Mouse (Mus musculus) limb, embryonic 14.5 days (tissue): ENCODE results near the gene Col12a1. TPM values are rescaled to one million over a fixed set of nuclear protein-coding genes. Genes with fewer than 3 reads are reported as not detected.
"Not testable (repeated sequence)": the region's sequence is repeated elsewhere in the genome, so short reads cannot be mapped to it uniquely, and the experiment has no call there.

Experiments used
- ATAC-seq: fragments of 200-750 bp; cut with Nextera tagmentation; 2 replicates; pipeline ENCODE4 v1.8.0; 2017; ENCODE audit warnings: low read depth, moderate number of reproducible peaks, moderate TSS enrichment; ENCODE audit not compliant: low FRiP score
- DNase-seq: peaks from one replicate; pipeline ENCODE4 v3.0.0-alpha.2; 2015; ENCODE audit warnings: low spot score
- H3K27ac ChIP-seq: fragments of 300-500 bp; sonication (generic); replicated peaks from 2 replicates; pipeline ENCODE4 v1.5.1; 2014; ENCODE audit warnings: low read depth, mild to moderate bottlenecking, low read length, moderate library complexity, mixed read lengths
- H3K27me3 ChIP-seq: fragments of 300-500 bp; sonication (generic); 2 replicates; pipeline ENCODE4 v1.6.1; 2014; ENCODE audit warnings: low read length, mixed read lengths; ENCODE audit not compliant: control insufficient read depth, insufficient read depth
- H3K36me3 ChIP-seq: fragments of 300-500 bp; sonication (generic); 2 replicates; pipeline ENCODE4 v1.6.1; 2014; ENCODE audit warnings: mild to moderate bottlenecking, low read length, moderate library complexity, mixed read lengths; ENCODE audit not compliant: control insufficient read depth, insufficient read depth
- H3K4me1 ChIP-seq: fragments of 300-500 bp; sonication (generic); 2 replicates; pipeline ENCODE4 v1.6.1; 2014; ENCODE audit warnings: antibody characterized with exemption, low read length, mixed read lengths; ENCODE audit not compliant: control insufficient read depth, insufficient read depth
- H3K4me2 ChIP-seq: fragments of 300-500 bp; sonication (generic); replicated peaks from 2 replicates; pipeline ENCODE4 v1.6.1; 2014; ENCODE audit warnings: low read depth, mild to moderate bottlenecking, low read length, moderate library complexity; ENCODE audit not compliant: severe bottlenecking
- H3K4me3 ChIP-seq: fragments of 300-500 bp; sonication (generic); replicated peaks from 2 replicates; pipeline ENCODE4 v1.5.1; 2014; ENCODE audit warnings: low read length
- H3K9ac ChIP-seq: fragments of 300-500 bp; sonication (generic); 2 replicates; pipeline ENCODE4 v1.6.1; 2014; ENCODE audit warnings: mild to moderate bottlenecking, low read depth, low read length, moderate library complexity; ENCODE audit not compliant: severe bottlenecking
- H3K9me3 ChIP-seq: fragments of 300-500 bp; sonication (generic); 2 replicates; pipeline ENCODE4 v1.6.1; 2016; ENCODE audit warnings: low read length; ENCODE audit not compliant: control insufficient read depth
- POLR2A ChIP-seq: fragments of 200-500 bp; IDR thresholded peaks from 2 replicates; pipeline ENCODE4 v1.8.0; 2012; ENCODE audit warnings: inconsistent platforms, mild to moderate bottlenecking, moderate library complexity, borderline replicate concordance; ENCODE audit not compliant: insufficient read depth, insufficient read length; ENCODE audit errors: extremely low read depth
- WGBS: fragments of 180-500 bp; shearing (Covaris S2); extraction: QIAGEN DNeasy Blood & Tissue Kit; methylation state at CpG from one replicate; pipeline ENCODE4 v1.1.7; 2014; 5-methylcytosine and 5-hydroxymethylcytosine counted together
- polyA plus RNA-seq, 2 experiments: library from polyadenylated mRNA; depleted of rRNA in 1 of 2; stranded (reverse) in 1 of 2; unstranded in 1 of 2; fragments of >200 nt; fragmentation: Nextera tagmentation in 1 of 2; extraction: Ambion mirVana in 1 of 2; gene quantifications; 2 replicates each; pipeline versions ENCODE4 v1.2.1 to v1.2.3; 2012 to 2014

Gene Col12a1
- polyA plus RNA-seq, 2 experiments, result 270 to 296 TPM

- 60% methylated on average over 7 of the region's 7 CpGs for WGBS
- no peaks in the 10 kb centered on the region for H3K27me3 ChIP-seq
- no peak overlapping the region for H3K9ac ChIP-seq
- H3K36me3 ChIP-seq, result peaks cover 64% of the 10 kb centered on the region
- no peak for TF ChIP-seq POLR2A
- H3K4me1 ChIP-seq, result no peaks in the 10 kb centered on the region
- no peak overlapping the region for H3K4me2 ChIP-seq
- DNase-seq, result no peak
- H3K9me3 ChIP-seq, result no peaks in the 10 kb centered on the region
- no peak overlapping the region for H3K27ac ChIP-seq
- no peak overlapping the region for H3K4me3 ChIP-seq
- ATAC-seq, result no peak
These were observed 29.3 kb downstream of the Col12a1 start for GRCm38 (mm10) chr9:79689342-79689741.

GRCm38 (mm10) chr9:79687227-79687626 is 31.4 kb downstream of the Col12a1 start:
- no peak for TF ChIP-seq POLR2A
- H3K27me3 ChIP-seq, result no peaks in the 10 kb centered on the region
- DNase-seq (no peak), ATAC-seq (no peak)
- H3K4me3 ChIP-seq, result no peak overlapping the region
- peaks cover 70% of the 10 kb centered on the region for H3K36me3 ChIP-seq
- no peak overlapping the region for H3K9ac ChIP-seq
- no peaks in the 10 kb centered on the region for H3K4me1 ChIP-seq
- H3K27ac ChIP-seq, result no peak overlapping the region
- no peak overlapping the region for H3K4me2 ChIP-seq
- WGBS, result 85% methylated on average over 3 of the region's 3 CpGs
- no peaks in the 10 kb centered on the region for H3K9me3 ChIP-seq

DNA sequence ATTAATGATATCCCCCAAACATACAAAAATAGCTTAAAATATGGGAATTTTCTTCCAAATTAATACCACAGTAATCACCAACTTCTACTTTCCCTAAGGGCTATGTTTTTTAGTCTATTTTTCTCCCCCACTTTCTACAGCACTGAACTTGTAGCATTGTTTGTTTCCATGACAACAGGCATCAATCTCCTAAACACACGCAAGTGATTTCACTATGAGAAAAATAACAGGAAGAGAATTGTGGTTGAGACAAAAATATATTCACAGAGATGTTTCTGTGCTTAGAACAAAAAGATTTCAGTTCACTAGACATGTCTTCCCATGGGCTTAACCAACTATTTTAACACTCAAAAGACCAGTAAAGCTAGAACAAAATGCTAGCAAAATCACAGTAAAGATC is 32.6 kb downstream of the Col12a1 start:
- Histone ChIP-seq H3K27ac (no peak overlapping the region), H3K9ac (no peak overlapping the region), H3K4me1 (no peaks in the 10 kb centered on the region), H3K36me3 (peaks cover 70% of the 10 kb centered on the region), H3K4me2 (no peak overlapping the region), H3K9me3 (no peaks in the 10 kb centered on the region), H3K27me3 (no peaks in the 10 kb centered on the region), H3K4me3 (no peak overlapping the region)
- DNase-seq (no peak), ATAC-seq (no peak)
- TF ChIP-seq POLR2A, result no peak
- WGBS, result 71% methylated on average over 1 of the region's 1 CpGs

DNA sequence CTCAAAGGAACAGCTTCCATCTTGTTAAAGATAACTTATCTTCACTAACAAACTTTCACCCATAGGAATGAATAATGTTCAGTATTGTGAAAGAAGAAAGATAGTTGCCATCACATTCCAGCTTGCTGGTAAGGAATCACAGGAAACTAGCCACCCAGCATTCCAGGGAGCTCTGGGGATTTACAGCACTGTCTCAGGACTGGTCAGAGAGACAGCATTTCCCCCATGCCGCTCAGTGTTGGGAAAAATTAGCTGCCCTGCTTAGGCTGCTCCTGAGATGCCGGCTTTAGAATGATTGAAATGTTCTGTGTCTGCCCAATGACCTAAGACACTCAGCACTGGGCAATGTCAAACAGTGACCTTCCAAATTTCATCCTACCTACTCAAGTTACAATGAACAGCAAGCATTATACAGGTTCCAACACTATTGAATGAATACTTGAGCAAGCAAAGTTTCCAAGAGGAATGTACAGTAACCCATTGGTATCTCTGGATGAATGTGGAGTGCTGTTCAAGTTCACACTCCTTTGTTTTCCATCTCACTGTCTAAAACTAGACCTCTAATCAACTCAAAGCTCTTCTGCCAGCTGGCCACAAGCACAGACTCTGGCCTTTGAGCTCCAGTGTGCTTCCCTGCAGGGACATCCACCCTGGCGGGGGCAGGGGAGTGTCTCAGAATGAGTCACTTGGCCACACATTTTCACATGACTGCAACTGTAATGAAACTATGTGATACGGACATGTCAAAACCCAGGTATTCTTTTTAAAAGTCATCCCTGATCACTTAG is 38.0 kb downstream of the Col12a1 start:
- no peak for DNase-seq
- ATAC-seq, result no peak
- H3K27me3 ChIP-seq, result no peaks in the 10 kb centered on the region
- peaks cover 73% of the 10 kb centered on the region for H3K36me3 ChIP-seq
- no peak overlapping the region for H3K4me3 ChIP-seq
- WGBS, result 72% methylated on average over 4 of the region's 4 CpGs
- H3K9me3 ChIP-seq, result no peaks in the 10 kb centered on the region
- no peak overlapping the region for H3K9ac ChIP-seq
- no peak overlapping the region for H3K27ac ChIP-seq
- no peak overlapping the region for H3K4me2 ChIP-seq
- no peak for TF ChIP-seq POLR2A
- no peaks in the 10 kb centered on the region for H3K4me1 ChIP-seq

DNA sequence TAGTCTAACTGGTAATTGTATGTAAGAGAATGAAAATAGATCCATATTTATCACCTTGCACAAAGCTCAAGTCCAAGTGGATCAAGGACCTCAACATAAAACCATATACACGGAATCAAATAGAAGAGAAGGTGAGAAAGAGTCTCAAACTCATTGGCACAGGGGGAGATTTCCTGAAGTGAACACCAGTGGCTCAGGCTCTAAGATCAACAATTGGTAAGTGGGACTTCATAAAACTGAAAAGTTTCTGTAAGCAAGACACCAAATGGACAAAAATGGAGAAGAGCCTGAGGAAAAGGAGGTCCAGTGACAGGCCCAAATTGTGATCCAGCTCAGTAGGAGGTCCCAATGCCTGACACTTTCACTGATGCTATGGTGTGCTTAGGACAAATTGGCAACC is 49.8 kb downstream of the Col12a1 start:
- H3K9me3 ChIP-seq, H3K4me1 ChIP-seq, H3K4me3 ChIP-seq, DNase-seq, H3K4me2 ChIP-seq, H3K27me3 ChIP-seq, H3K27ac ChIP-seq, ATAC-seq, H3K9ac ChIP-seq: not testable (repeated sequence)
- 89% methylated on average over 1 of the region's 1 CpGs for WGBS
- H3K36me3 ChIP-seq, result peaks cover 37% of the 10 kb centered on the region
